Comparison of ENCODE assay signal across 22 mouse cellular contexts in genomic region chr15:101215136-101215535, GRCm38 (mm10).
"Had no signal": no experiment of that assay in that cellular context is flagged by ENCODE, and none has a peak within 500 bp of the region (broad histone marks: within the 10 kb centered on the region; RNA-seq: fewer than 3 reads in every experiment).

No protein-coding gene starts in this region.

- H3K4me3 ChIP-seq: heart, adult 2 months; heart, embryonic 13.5 days; heart, embryonic 15.5 days; hindbrain, embryonic 13.5 days; hindbrain, embryonic 15.5 days; left cerebral cortex, adult 2 months; limb, embryonic 13.5 days; limb, embryonic 15.5 days; liver, embryonic 12.5 days had no signal

- H3K27ac ChIP-seq: heart, adult 2 months; heart, embryonic 13.5 days; heart, embryonic 15.5 days; hindbrain, embryonic 13.5 days; hindbrain, embryonic 15.5 days; hindbrain, postnatal 0 days; left cerebral cortex, adult 2 months; limb, embryonic 13.5 days; limb, embryonic 15.5 days; liver, embryonic 12.5 days; liver, embryonic 14.5 days had no signal

- H3K4me1 ChIP-seq: heart, embryonic 13.5 days; hindbrain, embryonic 15.5 days; liver, embryonic 12.5 days had no signal

- DNase-seq: gastrocnemius, postnatal 14 days; gastrocnemius, postnatal 36 days; heart, adult 11 months; heart, adult 2 months; heart, postnatal 14 days; heart, postnatal 36 days; kidney, adult 11 months; kidney, postnatal 14 days; kidney, postnatal 36 days; layer of hippocampus, adult 9-11 months; left cerebral cortex, postnatal 4 days; lung, adult 18-20 months had no signal

- H3K27me3 ChIP-seq: heart, embryonic 13.5 days; heart, embryonic 15.5 days; hindbrain, embryonic 13.5 days; hindbrain, embryonic 15.5 days; limb, embryonic 13.5 days; limb, embryonic 15.5 days; liver, embryonic 12.5 days had no signal
